Mouse (Mus musculus) spleen, adult 2 months (tissue): ENCODE measurements around the gene Ewsr1.

Source experiments
- CTCF ChIP-seq: fragments of 200-500 bp; IDR thresholded peaks from 2 replicates; pipeline ENCODE4 v1.5.1; 2011; ENCODE audit warnings: mild to moderate bottlenecking, inconsistent platforms; ENCODE audit not compliant: insufficient read depth, insufficient read length, insufficient replicate concordance; ENCODE audit errors: extremely low read depth
- POLR2A ChIP-seq: fragments of 200-500 bp; IDR thresholded peaks from 2 replicates; pipeline ENCODE4 v1.6.1; 2011; ENCODE audit warnings: low read depth, low read length, inconsistent platforms

DNA sequence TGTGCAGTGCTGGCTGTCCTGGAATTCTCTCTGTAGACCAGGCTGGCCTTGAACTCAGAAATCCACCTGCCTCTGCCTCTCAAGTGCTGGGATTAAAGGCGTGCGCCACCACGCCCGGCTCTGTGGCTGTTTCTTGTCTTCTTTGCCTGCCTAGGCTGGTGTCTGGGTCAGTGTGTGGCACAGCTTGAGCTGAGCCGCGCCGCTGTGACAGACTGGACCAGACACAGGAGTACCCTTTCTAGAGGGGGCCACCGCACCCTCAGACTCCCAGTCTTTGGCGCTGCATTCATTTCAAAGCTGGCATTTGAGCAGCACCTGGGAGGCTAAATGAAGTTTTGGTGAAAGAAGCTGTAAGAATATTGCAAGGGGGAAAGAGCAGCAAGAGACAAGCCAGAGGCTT lies 40.3 kb downstream of the Ewsr1 start:
- TF ChIP-seq POLR2A (no peak), CTCF (no peak)
